Mouse (Mus musculus): ENCODE results near the gene Map3k5. TPM values are rescaled to one million over a fixed set of nuclear protein-coding genes. Genes with fewer than 3 reads are reported as not detected.
"Not testable (repeated sequence)": the region's sequence is repeated elsewhere in the genome, so short reads cannot be mapped to it uniquely, and the experiment has no call there.

The Map3k5 gene
- polyA plus RNA-seq, 1 experiment from 2014 or later: 2.6 TPM

DNA sequence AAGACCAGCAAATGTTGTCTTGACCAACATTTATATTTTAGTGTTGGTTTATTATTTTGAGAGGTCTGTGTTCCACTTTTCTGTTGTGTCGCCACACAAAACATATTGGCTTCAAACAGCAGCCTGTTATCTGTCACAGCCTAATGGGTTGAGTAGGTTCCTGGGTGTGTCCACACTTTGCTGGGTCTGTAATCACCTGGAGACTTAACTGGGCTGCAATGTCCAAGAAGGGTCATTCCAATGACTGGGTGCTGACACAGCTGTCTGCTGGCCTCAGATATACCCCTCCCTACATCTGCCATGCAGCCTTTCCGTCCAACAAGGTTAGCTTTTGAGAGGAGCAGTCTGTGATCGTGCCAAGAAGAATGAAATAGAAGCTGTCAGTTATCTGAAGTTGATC, 20.3 kb downstream of the Map3k5 start:
- 67% methylated on average over 3 of the region's 3 CpGs for WGBS
- Histone ChIP-seq H3K36me3 (peaks cover 3% of the 10 kb centered on the region; the same call in 1 of the 2 replicates), H3K9me3 (no peaks in the 10 kb centered on the region), H3K27ac (no peak overlapping the region), H3K27me3 (ENCODE audit: insufficient read depth, poor library complexity, severe bottlenecking) (no peaks in the 10 kb centered on the region), H3K4me3 (no peak overlapping the region), H3K4me1 (peaks cover 46% of the 10 kb centered on the region)
- no peak for DNase-seq (ENCODE audit: low spot score)

GRCm38 (mm10) chr10:19955817-19956216, 21.5 kb downstream of the Map3k5 start:
- Histone ChIP-seq H3K4me1 (peaks cover 46% of the 10 kb centered on the region), H3K36me3 (peaks cover 2% of the 10 kb centered on the region; the same call in 1 of the 2 replicates), H3K9me3 (no peaks in the 10 kb centered on the region), H3K4me3 (no peak overlapping the region), H3K27ac (no peak overlapping the region), H3K27me3 (ENCODE audit: insufficient read depth, poor library complexity, severe bottlenecking) (no peaks in the 10 kb centered on the region)
- DNase-seq (ENCODE audit: low spot score): no peak
- 70% methylated on average over 6 of the region's 6 CpGs for WGBS

GRCm38 (mm10) chr10:19956745-19957144, 22.5 kb downstream of the Map3k5 start:
- Histone ChIP-seq H3K4me3 (peak overlapping the region; percentile 9; the same call in 1 of the 2 replicates), H3K27me3 (ENCODE audit: insufficient read depth, poor library complexity, severe bottlenecking) (no peaks in the 10 kb centered on the region), H3K9me3 (no peaks in the 10 kb centered on the region), H3K4me1 (peaks cover 46% of the 10 kb centered on the region), H3K27ac (0 out of 2 replicates have a peak overlapping the region, but pooled peaks have one; percentile 29), H3K36me3 (no peaks in the 10 kb centered on the region)
- no peak for DNase-seq (ENCODE audit: low spot score)
- 50% methylated on average over 6 of the region's 6 CpGs for WGBS

GRCm38 (mm10) chr10:19960831-19961380, 26.6 kb downstream of the Map3k5 start:
- Histone ChIP-seq H3K4me1 (peaks cover 27% of the 10 kb centered on the region), H3K27ac (no peak overlapping the region), H3K9me3 (no peaks in the 10 kb centered on the region), H3K27me3 (ENCODE audit: insufficient read depth, poor library complexity, severe bottlenecking) (no peaks in the 10 kb centered on the region), H3K4me3 (no peak overlapping the region), H3K36me3 (no peaks in the 10 kb centered on the region)
- no peak for DNase-seq (ENCODE audit: low spot score)
- 83% methylated on average over 6 of the region's 6 CpGs for WGBS

DNA sequence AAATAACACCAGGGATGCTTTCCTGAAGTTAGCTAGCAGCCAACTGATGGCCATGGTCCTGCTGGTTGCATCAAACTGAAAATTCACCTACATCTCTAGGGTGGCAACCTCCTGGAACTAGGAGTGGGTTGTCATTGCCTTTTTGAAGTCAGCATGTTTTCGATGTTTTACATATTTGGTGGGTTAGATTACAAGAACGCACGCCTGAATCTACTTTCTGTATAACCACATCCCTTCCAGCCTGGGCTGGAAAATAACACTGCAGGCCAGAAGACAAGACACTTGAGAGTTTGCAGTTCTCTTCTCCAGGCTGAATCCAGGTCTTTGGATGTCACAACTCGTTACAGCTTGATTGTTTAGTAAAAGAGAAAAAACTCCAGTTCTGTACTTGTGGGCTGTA, 28.5 kb downstream of the Map3k5 start:
- WGBS: 77% methylated on average over 4 of the region's 4 CpGs
- Histone ChIP-seq H3K4me1 (peaks cover 10% of the 10 kb centered on the region), H3K27me3 (ENCODE audit: insufficient read depth, poor library complexity, severe bottlenecking) (no peaks in the 10 kb centered on the region), H3K4me3 (no peak overlapping the region), H3K27ac (no peak overlapping the region), H3K36me3 (no peaks in the 10 kb centered on the region), H3K9me3 (no peaks in the 10 kb centered on the region)
- DNase-seq (ENCODE audit: low spot score): no peak

DNA sequence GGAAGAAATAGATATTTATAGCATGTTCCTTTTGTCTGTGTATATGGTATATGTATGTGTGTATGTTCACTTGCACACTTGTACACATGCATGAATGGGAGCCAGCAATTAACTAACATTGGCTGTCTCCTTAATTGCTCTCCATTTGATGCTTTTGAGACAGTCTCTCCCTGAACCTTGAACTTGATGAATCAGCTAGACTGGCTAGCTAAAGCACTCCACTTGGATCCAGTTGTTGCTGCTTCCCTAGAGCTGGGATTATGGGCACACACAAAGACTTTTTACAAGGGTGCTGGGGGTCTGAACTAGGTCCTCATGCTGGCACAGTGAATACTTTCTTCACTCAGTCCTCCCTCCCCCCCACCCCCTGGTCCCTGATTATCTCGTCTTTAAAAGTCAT, 28.9 kb downstream of the Map3k5 start:
- no peaks in the 10 kb centered on the region for H3K27me3 ChIP-seq (ENCODE audit: insufficient read depth, poor library complexity, severe bottlenecking)
- H3K36me3 ChIP-seq: no peaks in the 10 kb centered on the region
- WGBS: 53% methylated on average over 1 of the region's 1 CpGs
- H3K4me3 ChIP-seq: no peak overlapping the region
- H3K9me3 ChIP-seq: no peaks in the 10 kb centered on the region
- no peak for DNase-seq (ENCODE audit: low spot score)
- no peak overlapping the region for H3K27ac ChIP-seq
- H3K4me1 ChIP-seq: peaks cover 8% of the 10 kb centered on the region

DNA sequence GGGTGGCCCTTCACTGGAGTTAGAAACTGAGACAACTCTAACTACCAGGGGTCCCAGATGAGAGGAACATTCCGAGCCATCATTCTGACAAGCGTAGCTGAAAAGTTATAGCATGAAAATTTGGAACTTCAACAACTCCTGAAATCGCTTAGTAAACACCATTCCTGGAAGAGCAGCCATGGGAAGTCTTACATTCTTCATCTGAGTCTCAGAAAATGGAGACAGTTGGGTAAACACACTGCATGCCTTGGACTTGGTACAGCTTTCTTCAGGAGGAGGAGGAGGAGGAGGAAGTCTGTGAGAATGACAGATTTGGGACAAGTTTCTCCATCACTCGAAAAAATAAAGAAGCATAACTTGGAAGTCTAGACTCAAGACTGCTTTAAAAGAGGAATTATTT, 29.8 kb downstream of the Map3k5 start:
- Histone ChIP-seq H3K4me1 (peaks cover 8% of the 10 kb centered on the region), H3K27me3 (ENCODE audit: insufficient read depth, poor library complexity, severe bottlenecking) (no peaks in the 10 kb centered on the region), H3K4me3 (no peak overlapping the region), H3K27ac (no peak overlapping the region), H3K36me3 (no peaks in the 10 kb centered on the region), H3K9me3 (no peaks in the 10 kb centered on the region)
- 87% methylated on average over 4 of the region's 4 CpGs for WGBS
- no peak for DNase-seq (ENCODE audit: low spot score)

- Histone ChIP-seq H3K27ac (no peak overlapping the region), H3K9me3 (no peaks in the 10 kb centered on the region), H3K4me3 (no peak overlapping the region), H3K4me1 (peaks cover 8% of the 10 kb centered on the region), H3K36me3 (no peaks in the 10 kb centered on the region), H3K27me3 (ENCODE audit: insufficient read depth, poor library complexity, severe bottlenecking) (no peaks in the 10 kb centered on the region)
- WGBS: 85% methylated on average over 6 of the region's 6 CpGs
- DNase-seq (ENCODE audit: low spot score): no peak
These were observed 32.3 kb downstream of the Map3k5 start for GRCm38 (mm10) chr10:19966597-19966996.

DNA sequence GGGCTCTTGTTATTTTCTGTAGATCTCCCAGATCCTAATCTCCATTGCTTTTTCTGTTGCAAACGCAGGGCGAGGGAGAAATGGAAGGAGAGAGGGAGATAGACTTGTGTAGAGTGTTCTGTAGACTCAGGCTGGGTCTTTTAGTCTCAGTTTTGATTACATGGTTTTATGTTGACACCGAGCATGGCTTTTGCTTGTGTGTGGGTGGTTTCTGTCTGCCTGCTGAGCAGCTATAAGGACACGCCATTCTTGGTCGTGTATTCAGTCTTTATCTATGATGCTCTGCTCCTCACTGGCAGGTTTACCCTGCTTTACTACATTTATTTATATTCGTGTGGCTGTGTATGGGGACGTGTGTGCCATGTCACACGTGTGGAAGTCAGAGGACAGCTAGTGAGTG, 34.2 kb downstream of the Map3k5 start:
- 80% methylated on average over 8 of the region's 8 CpGs for WGBS

GRCm38 (mm10) chr10:19969831-19970460, 35.7 kb downstream of the Map3k5 start:
- Histone ChIP-seq H3K9me3 (no peaks in the 10 kb centered on the region), H3K4me1 (peaks cover 15% of the 10 kb centered on the region), H3K27ac (no peak overlapping the region), H3K27me3 (ENCODE audit: insufficient read depth, poor library complexity, severe bottlenecking) (no peaks in the 10 kb centered on the region), H3K36me3 (no peaks in the 10 kb centered on the region), H3K4me3 (no peak overlapping the region)
- no peak for DNase-seq (ENCODE audit: low spot score)
- WGBS: 89% methylated on average over 14 of the region's 14 CpGs

More for the DNA sequence above, 34.2 kb downstream of the Map3k5 start:
- Histone ChIP-seq H3K9me3 (no peaks in the 10 kb centered on the region), H3K4me3 (no peak overlapping the region), H3K36me3 (no peaks in the 10 kb centered on the region), H3K27me3 (ENCODE audit: insufficient read depth, poor library complexity, severe bottlenecking) (no peaks in the 10 kb centered on the region), H3K4me1 (peaks cover 8% of the 10 kb centered on the region), H3K27ac (no peak overlapping the region)
- no peak for DNase-seq (ENCODE audit: low spot score)

- H3K27me3 ChIP-seq (ENCODE audit: insufficient read depth, poor library complexity, severe bottlenecking); H3K4me1 ChIP-seq; H3K27ac ChIP-seq; H3K4me3 ChIP-seq; H3K36me3 ChIP-seq; H3K9me3 ChIP-seq; DNase-seq (ENCODE audit: low spot score): not testable (repeated sequence)
- WGBS: 66% methylated on average over 6 of the region's 7 CpGs
These were observed 37.2 kb downstream of the Map3k5 start for GRCm38 (mm10) chr10:19971491-19971890.

DNA sequence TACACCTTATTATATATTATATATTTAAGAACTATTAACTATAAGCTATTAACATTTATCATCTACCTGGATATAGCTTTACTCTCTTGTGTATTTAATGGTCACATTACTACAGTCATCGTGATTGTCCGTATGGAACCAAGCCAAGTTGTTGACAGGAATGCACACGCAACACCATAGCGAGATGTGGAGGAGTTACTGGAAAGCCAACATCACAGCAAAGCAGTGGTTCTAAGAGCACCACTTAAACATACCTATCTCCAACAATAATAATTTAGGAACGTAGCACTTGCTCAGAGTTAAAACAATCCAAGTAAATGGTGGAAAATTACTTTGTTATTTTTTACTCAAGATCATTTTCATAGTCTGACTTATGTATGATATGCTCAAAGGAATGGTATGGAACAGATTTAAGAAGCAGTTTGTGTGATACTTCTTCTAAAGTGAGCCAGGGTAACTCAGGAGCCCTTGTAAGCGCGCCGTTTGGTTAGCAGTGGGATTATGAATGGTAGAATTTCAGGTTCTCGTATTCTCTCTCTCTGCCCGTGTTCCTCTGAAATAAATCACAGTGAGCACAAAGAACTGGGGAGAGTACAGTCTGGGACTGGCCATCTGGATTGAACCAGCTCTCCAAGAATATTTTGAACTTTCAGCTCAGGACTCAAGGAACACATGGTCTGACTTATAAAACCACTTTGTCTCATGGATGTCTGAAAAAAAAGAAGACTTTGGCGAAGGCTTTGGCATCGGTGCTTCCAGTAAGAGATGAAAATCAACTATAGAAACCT, 39.2 kb downstream of the Map3k5 start:
- Histone ChIP-seq H3K4me3 (no peak overlapping the region), H3K27me3 (ENCODE audit: insufficient read depth, poor library complexity, severe bottlenecking) (no peaks in the 10 kb centered on the region), H3K27ac (no peak overlapping the region), H3K36me3 (no peaks in the 10 kb centered on the region), H3K9me3 (no peaks in the 10 kb centered on the region), H3K4me1 (peaks cover 13% of the 10 kb centered on the region; the same call in 1 of the 2 replicates)
- DNase-seq (ENCODE audit: low spot score): no peak
- 86% methylated on average over 12 of the region's 12 CpGs for WGBS

DNA sequence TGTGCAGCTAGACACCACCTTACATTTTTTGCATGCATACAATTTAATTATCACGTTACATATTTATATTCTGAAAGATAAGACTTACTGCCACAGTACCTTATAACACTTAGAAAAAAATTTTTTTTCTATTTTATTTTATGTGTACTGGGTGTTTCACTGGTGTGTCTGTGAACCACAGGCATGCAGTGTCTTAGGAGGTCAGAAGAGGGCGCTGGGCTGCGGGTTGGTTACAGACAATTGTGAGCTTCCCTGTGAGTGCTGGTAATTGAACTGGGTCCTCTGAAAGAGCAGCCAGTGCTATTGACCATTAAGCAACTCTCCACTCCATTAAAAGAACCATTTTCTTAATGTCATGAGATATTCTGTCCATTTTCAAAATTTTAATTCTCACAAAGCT, 43.3 kb downstream of the Map3k5 start:
- peaks cover 13% of the 10 kb centered on the region; the same call in 1 of the 2 replicates for H3K4me1 ChIP-seq
- DNase-seq (ENCODE audit: low spot score): no peak
- 67% methylated on average over 3 of the region's 3 CpGs for WGBS
- no peaks in the 10 kb centered on the region for H3K9me3 ChIP-seq
- H3K4me3 ChIP-seq: no peak overlapping the region
- H3K27ac ChIP-seq: no peak overlapping the region
- H3K36me3 ChIP-seq: no peaks in the 10 kb centered on the region
- no peaks in the 10 kb centered on the region for H3K27me3 ChIP-seq (ENCODE audit: insufficient read depth, poor library complexity, severe bottlenecking)

Measured in heart, embryonic 10.5 days (tissue).